Mouse (Mus musculus) CD8-positive naive resting alpha-beta T cell, adult 57 days (primary cell): ENCODE data around the gene Klhl6. TPM values are rescaled to one million over a fixed set of nuclear protein-coding genes. Genes with fewer than 3 reads are reported as not detected.

Experiments used
- total RNA-seq: library from RNA; stranded (reverse); gene quantifications from one replicate; pipeline ENCODE4 v1.2.4, GENCODE M21; 2023

The Klhl6 gene
- 212 TPM for total RNA-seq

GRCm38 (mm10) chr16:19982537-19983257 lies at the start of gene Klhl6:
Klhl6 (minus strand) TSS chr16:19983037.

Other genes with a start within 250 kb of the Klhl6 start
- 20.6 TPM for gene B3gnt5, start 222.8 kb downstream of the Klhl6 start, total RNA-seq
- 208 TPM for gene Klhl24, start 114.5 kb upstream of the Klhl6 start, total RNA-seq
- gene Yeats2, start 158.0 kb upstream of the Klhl6 start, total RNA-seq, result 92.3 TPM